Mouse (Mus musculus): ENCODE measurements around the gene Slc4a4.

DNA sequence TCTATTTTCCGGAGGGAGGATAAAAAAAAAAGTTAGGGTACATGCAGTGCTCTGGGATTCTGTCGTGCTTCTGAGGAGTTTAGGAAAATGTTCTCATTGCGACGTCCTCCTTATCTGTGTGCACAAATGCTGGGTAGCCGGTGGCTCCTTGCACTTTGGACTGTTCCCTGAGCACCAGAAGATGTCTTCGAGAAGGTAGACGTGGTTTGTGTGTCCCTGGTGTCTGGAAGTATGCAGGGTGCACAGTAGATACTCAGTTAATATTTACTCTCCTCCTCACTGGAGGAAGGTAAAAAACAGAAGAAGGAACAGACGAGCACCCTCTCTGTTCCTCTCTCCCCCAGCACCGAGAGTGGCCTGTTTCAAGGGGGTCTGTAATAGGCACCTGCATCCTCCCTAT is 44.6 kb downstream of the Slc4a4 start:
- TF ChIP-seq POLR2A (IDR thresholded peaks at IDR 0.05; ENCODE audit: extremely low read depth, insufficient read depth, low read length) = no peak
- TF ChIP-seq CTCF (IDR thresholded peaks at IDR 0.05; ENCODE audit: extremely low read depth, insufficient read depth, low read length) = no peak
